Mouse (Mus musculus) myocyte (in vitro differentiated cells): ENCODE measurements around the gene Orc5.

Experiments used
- E2F4 ChIP-seq: IDR thresholded peaks from one replicate; pipeline ENCODE4 v1.6.1; 2011; ENCODE audit warnings: mild to moderate bottlenecking, control low read depth, moderate library complexity; ENCODE audit not compliant: insufficient read depth
- POLR2A ChIP-seq: IDR thresholded peaks from one replicate; pipeline ENCODE4 v1.6.1; 2011; ENCODE audit warnings: low read depth, mild to moderate bottlenecking, control low read depth, moderate library complexity; ENCODE audit not compliant: insufficient read length
- SRF ChIP-seq: IDR thresholded peaks from one replicate; pipeline ENCODE4 v1.6.1; 2011; ENCODE audit warnings: low read depth; ENCODE audit not compliant: control insufficient read depth, insufficient read length

DNA sequence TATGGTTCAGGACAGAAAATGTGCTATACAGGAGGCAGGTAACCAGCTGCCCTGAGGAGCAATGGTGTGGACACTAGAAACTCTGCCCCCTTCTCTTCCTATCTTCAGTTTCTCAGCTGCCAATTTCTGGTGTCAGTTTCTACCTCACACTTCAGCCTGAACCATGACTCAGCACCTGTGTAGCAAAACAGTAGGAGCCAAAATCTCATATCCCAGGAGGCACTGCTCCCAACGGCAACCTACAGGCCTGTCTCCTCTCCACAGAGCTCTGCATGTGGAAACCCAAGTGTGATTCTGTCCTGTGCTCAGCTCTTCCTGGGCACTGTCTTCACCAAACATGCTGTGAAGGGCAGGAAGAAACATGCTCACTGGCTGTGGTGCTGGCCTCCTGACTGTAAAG, 64.5 kb downstream of the Orc5 start:
- TF ChIP-seq E2F4 (no peak), POLR2A (no peak), SRF (no peak)
